Mouse (Mus musculus): ENCODE measurements at regions not wholly inside any gene's neighbourhood (a gene's known extent, or its start where the extent isn't known, plus 50 kb on each side); places are given as distances from the start of the nearest gene placed in this dataset.

DNA sequence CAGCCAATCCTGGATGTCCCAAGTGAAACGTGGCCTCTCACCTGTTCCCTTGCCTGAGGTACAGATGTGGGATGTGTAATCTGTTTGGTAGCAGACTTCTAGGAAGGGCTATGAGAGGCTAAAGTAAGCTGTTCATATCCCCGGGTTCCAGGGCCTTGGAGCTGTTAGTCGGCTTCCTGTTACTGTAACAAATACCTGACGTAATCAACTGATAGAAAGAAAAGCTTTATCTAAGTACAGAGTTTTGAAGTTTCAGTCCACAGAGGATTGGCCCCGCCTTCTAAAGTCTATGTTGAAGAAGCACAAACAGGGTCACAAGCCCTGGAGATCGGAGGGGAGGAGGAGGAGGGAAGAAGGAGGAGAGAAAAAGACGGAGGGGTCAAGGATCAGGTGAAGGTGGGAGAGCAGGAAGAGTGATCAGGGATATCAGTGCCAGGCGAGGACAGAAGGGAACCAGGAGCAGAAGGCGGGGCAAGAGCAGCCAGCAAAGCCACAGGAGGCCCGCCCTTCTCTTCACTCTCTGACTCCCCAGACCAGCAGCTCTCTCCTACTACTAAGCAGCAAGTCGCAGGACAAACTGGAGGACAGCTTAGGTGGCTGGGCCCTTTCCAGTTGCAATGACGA, 276.5 kb upstream of the Cdyl start:
- TF ChIP-seq POLR2A (IDR thresholded peaks at IDR 0.05; ENCODE audit: low read depth, low read length) (no peak), CTCF (conservative IDR thresholded peaks at IDR 0.05; ENCODE audit: insufficient read depth, insufficient read length, low read depth, low read length) (no peak)
